Mouse (Mus musculus) E14TG2a.4 (cell line): ENCODE data around the gene Gpsm1.

Experiments used
- CTCF ChIP-seq: conservative IDR thresholded peaks from 2 replicates; pipeline ENCODE4 v1.5.1; 2014; ENCODE audit warnings: low read length
- NANOG ChIP-seq: IDR thresholded peaks from 2 replicates; pipeline ENCODE4 v1.6.1; 2014; ENCODE audit warnings: borderline replicate concordance, low read length, mixed read lengths
- POU5F1 ChIP-seq: IDR thresholded peaks from 2 replicates; pipeline ENCODE4 v1.6.1; 2014; ENCODE audit warnings: low read length, borderline replicate concordance

DNA sequence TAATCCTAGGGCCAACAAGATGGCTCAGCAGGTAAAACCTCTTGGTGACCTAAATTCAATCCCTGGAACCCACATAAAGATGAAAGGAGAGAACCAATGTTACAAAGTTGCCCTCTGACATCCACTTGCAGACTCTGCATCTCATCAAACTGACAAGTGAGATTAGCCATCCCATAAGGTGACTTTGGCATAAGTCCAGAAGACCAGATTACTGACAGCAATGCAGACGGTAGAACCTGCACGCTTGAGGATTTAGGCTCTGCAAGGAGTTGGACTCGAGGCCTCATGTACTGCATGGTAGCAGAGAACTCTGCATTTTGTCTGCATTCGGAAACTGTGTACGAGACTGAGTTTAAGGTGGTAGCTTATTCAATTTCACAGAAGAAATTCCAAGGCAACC is 25.2 kb upstream of the Gpsm1 start:
- no peak for TF ChIP-seq CTCF
- no peak for TF ChIP-seq NANOG
- TF ChIP-seq POU5F1: no peak
